Mouse (Mus musculus) hindbrain, postnatal 0 days (tissue): ENCODE data around the gene 4921504E06Rik. TPM values are rescaled to one million over a fixed set of nuclear protein-coding genes. Genes with fewer than 3 reads are reported as not detected.

Experiments
- ATAC-seq: fragments of 200-750 bp; cut with Nextera tagmentation; 2 replicates; pipeline ENCODE4 v1.8.0; 2017; ENCODE audit warnings: mild to moderate bottlenecking, moderate TSS enrichment, moderate library complexity
- DNase-seq: peaks from one replicate; pipeline ENCODE4 v3.0.0-alpha.2; 2015; ENCODE audit warnings: low spot score
- H3K27ac ChIP-seq: fragments of 300-500 bp; sonication (generic); 2 replicates; pipeline ENCODE4 v1.5.1; 2014; ENCODE audit warnings: mild to moderate bottlenecking
- H3K27me3 ChIP-seq: fragments of 300-500 bp; sonication (generic); 2 replicates; pipeline ENCODE4 v1.6.1; 2014; ENCODE audit warnings: low read length, mixed read lengths; ENCODE audit not compliant: insufficient read depth
- H3K36me3 ChIP-seq: fragments of 300-500 bp; sonication (generic); 2 replicates; pipeline ENCODE4 v1.6.1; 2014; ENCODE audit warnings: low read length, mixed read lengths; ENCODE audit not compliant: insufficient read depth
- H3K4me1 ChIP-seq: fragments of 300-500 bp; sonication (generic); 2 replicates; pipeline ENCODE4 v1.6.1; 2014; ENCODE audit warnings: antibody characterized with exemption, low read length, mixed read lengths; ENCODE audit not compliant: insufficient read depth
- H3K4me2 ChIP-seq: fragments of 300-500 bp; sonication (generic); 2 replicates; pipeline ENCODE4 v1.6.1; 2014; ENCODE audit warnings: low read depth, mild to moderate bottlenecking, low read length, moderate library complexity, mixed read lengths
- H3K4me3 ChIP-seq: fragments of 300-500 bp; sonication (generic); 2 replicates; pipeline ENCODE4 v1.5.1; 2014; ENCODE audit warnings: low read length
- H3K9ac ChIP-seq: fragments of 300-500 bp; sonication (generic); replicated peaks from 2 replicates; pipeline ENCODE4 v1.6.1; 2014; ENCODE audit warnings: mild to moderate bottlenecking, low read length, moderate library complexity, mixed read lengths
- H3K9me3 ChIP-seq: fragments of 300-500 bp; sonication (generic); 2 replicates; pipeline ENCODE4 v1.6.1; 2016; ENCODE audit warnings: low read length, mixed read lengths
- CTCF ChIP-seq: IDR thresholded peaks from 2 replicates; pipeline ENCODE4 v1.5.1; 2016; ENCODE audit warnings: antibody characterized with exemption, control low read depth, low read depth
- WGBS: fragments of 180-500 bp; shearing (Covaris S2); extraction: QIAGEN DNeasy Blood & Tissue Kit; methylation state at CpG from one replicate; pipeline ENCODE4 v1.1.7; 2014; 5-methylcytosine and 5-hydroxymethylcytosine counted together
- polyA plus RNA-seq: library from polyadenylated mRNA; unstranded; fragments of >200 nt; fragmentation: Nextera tagmentation; extraction: Ambion mirVana; gene quantifications from 2 replicates; pipeline ENCODE4 v1.2.1, GENCODE M21; 2015
- total RNA-seq: library from RNA; depleted of rRNA; stranded (reverse); fragments of >200 nt; gene quantifications from 2 replicates; pipeline ENCODE4 v1.2.3, GENCODE M21; 2014

Gene 4921504E06Rik
- total and polyA plus RNA-seq, 2 experiments from 2014 or later, result 0.30 TPM; not detected in 1

DNA sequence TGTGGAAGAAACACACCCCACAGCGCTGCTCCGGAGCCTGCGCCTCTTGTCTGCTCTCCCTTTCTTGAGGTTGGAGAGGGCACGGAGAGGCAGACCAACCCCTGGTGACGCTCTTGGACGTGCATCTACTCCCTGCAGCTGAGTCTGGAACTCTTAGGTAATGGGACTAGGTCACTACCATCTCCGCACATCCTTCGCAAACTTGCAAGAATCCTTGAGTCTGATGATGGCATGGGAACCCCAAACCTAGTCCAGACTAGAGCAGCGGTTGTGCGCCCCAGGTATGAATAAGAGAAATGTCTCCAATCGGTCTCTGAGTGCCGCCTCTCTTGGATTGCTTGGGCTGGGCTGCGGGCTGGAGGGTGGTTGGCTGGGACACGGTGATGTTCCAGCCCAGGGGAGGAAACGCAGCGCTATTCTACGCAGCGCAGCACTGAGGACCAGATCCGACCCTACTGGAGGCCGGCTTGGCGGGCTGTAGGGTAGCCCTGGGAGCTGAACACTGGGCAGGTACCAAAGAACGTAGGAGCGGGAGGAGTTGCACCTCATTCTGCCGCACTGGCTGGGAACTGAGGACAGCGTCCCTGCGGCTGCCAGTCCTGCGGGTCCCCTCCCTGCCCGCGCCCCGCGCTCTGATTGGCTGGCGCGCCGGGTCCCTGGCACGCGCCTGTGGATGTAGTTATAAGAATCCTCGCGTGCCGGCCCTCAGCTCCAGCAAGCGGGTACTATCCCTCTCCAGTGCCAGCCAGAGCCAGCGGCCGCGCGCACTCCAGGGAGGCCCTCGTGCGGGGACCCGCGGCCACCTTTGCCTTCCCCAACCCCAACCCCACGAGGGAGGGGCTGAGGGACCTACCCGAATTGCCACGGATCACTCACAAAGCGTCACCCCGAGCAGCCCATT lies 108.5 kb downstream of the 4921504E06Rik start, which contains the start of gene Ptf1a:
Ptf1a (plus strand) TSS at position 733 of the 901 bp plus-strand sequence.
- no peaks in the 10 kb centered on the region for H3K9me3 ChIP-seq
- peak; percentile 51 for DNase-seq
- no peaks in the 10 kb centered on the region for H3K4me1 ChIP-seq
- no peaks in the 10 kb centered on the region for H3K36me3 ChIP-seq
- no peak within 1 kb of the TSS for H3K9ac ChIP-seq
- peak within 1 kb of the TSS; percentile 35 for H3K4me3 ChIP-seq
- ATAC-seq, result peak; percentile 55
- peaks cover 78% of the 10 kb centered on the region for H3K27me3 ChIP-seq
- TF ChIP-seq CTCF, result no peak
- WGBS, result under 1% methylated on average over 53 of the region's 53 CpGs
- no peak within 1 kb of the TSS for H3K27ac ChIP-seq
- peak within 1 kb of the TSS; percentile 51 for H3K4me2 ChIP-seq

DNA sequence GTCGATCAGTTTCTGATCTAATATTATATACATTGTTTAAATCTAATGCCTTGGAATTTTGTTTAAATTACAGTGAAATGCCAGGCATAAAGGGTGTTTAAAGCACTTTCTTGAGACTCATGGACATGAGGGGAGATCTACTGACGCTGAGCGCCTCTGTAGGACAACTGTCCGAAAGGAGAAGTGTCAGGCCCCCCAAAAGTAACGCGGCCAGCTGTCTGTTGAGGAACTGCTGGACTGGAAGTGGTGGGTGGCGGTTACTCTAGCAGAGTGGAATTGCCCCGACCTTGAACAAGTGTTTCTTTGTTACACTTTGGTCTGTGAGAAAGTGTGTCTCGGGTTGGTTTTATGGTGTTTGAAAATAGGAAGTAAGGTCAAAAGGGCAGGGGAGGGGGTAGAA lies 109.4 kb downstream of the 4921504E06Rik start:
- Histone ChIP-seq H3K4me3 (no peak overlapping the region), H3K36me3 (no peaks in the 10 kb centered on the region), H3K9ac (no peak overlapping the region), H3K27me3 (peaks cover 72% of the 10 kb centered on the region), H3K4me1 (no peaks in the 10 kb centered on the region), H3K9me3 (no peaks in the 10 kb centered on the region), H3K4me2 (no peak overlapping the region), H3K27ac (no peak overlapping the region)
- DNase-seq (no peak), ATAC-seq (no peak)
- 7% methylated on average over 9 of the region's 9 CpGs for WGBS
- no peak for TF ChIP-seq CTCF

DNA sequence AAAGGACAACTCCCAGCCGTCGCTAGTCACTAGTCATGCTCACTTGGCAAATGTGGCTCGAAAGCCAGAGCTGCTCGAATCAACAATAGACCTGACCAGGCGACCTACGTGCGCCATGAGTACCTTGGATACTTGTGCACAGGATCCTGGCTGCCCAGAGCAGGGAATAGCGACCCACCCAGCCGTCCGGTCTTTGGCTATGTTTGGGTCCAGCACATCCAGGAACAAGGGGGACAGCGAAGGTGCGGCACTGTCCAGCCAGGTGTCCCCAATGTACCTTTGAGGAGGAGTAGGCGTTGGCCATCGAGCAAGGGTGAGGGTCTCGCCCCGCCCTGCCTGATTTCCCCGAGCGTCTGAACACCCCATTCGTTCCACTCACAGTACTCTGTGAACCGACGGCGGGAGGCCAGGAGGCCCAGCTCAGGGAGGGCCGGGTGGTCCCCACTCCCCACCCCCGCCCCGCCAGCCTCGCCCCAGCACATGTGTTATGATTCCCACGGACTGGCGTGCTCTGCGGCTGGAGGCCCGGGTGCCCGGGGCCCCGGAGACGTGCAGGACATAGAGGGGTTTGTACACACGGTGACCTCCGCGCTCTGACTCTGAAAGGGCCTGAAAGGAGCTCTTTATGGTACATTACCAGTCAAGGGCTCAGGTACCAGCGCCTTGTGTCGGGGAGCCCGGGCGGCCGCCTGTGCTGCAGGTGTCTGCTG lies 121.9 kb downstream of the 4921504E06Rik start:
- peak overlapping the region; percentile 32; the same call in 1 of the 2 replicates for H3K4me3 ChIP-seq
- ATAC-seq (peak; percentile 59; the same call in 1 of the 2 replicates), DNase-seq (no peak)
- H3K36me3 ChIP-seq, result no peaks in the 10 kb centered on the region
- H3K27ac ChIP-seq, result no peak overlapping the region
- peaks cover 59% of the 10 kb centered on the region for H3K27me3 ChIP-seq
- H3K4me1 ChIP-seq, result no peaks in the 10 kb centered on the region
- no peak overlapping the region for H3K9ac ChIP-seq
- no peaks in the 10 kb centered on the region for H3K9me3 ChIP-seq
- 3% methylated on average over 41 of the region's 41 CpGs for WGBS
- H3K4me2 ChIP-seq, result peak overlapping the region; percentile 54
- no peak for TF ChIP-seq CTCF

DNA sequence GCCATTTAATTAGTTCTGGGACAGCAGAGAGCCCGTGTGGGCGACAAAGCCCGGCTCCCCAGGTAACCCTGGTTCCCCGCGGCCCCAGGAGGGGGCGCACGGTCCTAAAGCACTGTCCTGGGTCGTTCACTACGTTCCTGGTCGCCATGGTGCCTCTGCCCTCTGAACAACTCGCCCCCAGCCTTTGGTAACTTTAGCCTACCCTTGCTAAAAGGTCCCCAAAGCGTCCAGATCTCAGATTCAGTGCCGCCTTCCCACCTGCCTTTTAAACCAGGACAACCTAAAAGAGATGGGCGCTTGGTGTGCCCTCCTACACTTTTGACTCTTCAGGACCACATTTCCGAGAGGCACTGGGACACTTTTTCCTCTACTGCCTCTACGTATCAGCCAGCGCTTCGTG lies 122.5 kb downstream of the 4921504E06Rik start:
- 1% methylated on average over 18 of the region's 18 CpGs for WGBS

DNA sequence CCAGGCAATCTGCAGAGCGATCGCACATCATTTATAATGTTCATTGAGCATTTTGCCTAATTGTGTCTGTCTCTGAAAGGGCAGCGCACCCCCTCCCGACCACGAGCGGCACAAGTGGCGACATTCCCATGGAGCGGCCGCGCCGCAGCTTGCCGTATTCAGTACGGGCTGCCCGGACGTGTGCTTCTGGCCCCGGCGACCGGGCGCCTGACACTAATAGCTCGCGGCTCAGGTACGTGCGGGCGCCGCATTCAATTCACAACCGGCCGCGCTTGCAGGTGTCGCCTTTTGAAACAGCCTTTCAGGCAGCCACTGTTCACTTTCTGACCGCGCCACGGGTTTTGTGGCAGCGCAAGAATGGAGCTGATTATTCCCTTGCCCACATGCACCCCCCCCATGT lies 123.0 kb downstream of the 4921504E06Rik start:
- Histone ChIP-seq H3K27ac (no peak overlapping the region), H3K4me2 (peak overlapping the region; percentile 54), H3K27me3 (peaks cover 55% of the 10 kb centered on the region), H3K9ac (no peak overlapping the region), H3K4me3 (peak overlapping the region; percentile 32), H3K9me3 (no peaks in the 10 kb centered on the region), H3K36me3 (no peaks in the 10 kb centered on the region), H3K4me1 (no peaks in the 10 kb centered on the region)
- under 1% methylated on average over 33 of the region's 33 CpGs for WGBS
- DNase-seq (peak; percentile 48), ATAC-seq (no peak)
- no peak; the same call in 1 of the 2 replicates for TF ChIP-seq CTCF

More for the DNA sequence above, 122.5 kb downstream of the 4921504E06Rik start:
- Histone ChIP-seq H3K9me3 (no peaks in the 10 kb centered on the region), H3K27me3 (peaks cover 59% of the 10 kb centered on the region), H3K4me1 (no peaks in the 10 kb centered on the region), H3K27ac (no peak overlapping the region), H3K4me2 (peak overlapping the region; percentile 54), H3K9ac (no peak overlapping the region), H3K4me3 (peak overlapping the region; percentile 32), H3K36me3 (no peaks in the 10 kb centered on the region)
- ATAC-seq, result peak; percentile 51; the same call in 1 of the 2 replicates
- peak; percentile 56 for DNase-seq
- TF ChIP-seq CTCF, result peak; percentile 52; the same call in 1 of the 2 replicates

DNA sequence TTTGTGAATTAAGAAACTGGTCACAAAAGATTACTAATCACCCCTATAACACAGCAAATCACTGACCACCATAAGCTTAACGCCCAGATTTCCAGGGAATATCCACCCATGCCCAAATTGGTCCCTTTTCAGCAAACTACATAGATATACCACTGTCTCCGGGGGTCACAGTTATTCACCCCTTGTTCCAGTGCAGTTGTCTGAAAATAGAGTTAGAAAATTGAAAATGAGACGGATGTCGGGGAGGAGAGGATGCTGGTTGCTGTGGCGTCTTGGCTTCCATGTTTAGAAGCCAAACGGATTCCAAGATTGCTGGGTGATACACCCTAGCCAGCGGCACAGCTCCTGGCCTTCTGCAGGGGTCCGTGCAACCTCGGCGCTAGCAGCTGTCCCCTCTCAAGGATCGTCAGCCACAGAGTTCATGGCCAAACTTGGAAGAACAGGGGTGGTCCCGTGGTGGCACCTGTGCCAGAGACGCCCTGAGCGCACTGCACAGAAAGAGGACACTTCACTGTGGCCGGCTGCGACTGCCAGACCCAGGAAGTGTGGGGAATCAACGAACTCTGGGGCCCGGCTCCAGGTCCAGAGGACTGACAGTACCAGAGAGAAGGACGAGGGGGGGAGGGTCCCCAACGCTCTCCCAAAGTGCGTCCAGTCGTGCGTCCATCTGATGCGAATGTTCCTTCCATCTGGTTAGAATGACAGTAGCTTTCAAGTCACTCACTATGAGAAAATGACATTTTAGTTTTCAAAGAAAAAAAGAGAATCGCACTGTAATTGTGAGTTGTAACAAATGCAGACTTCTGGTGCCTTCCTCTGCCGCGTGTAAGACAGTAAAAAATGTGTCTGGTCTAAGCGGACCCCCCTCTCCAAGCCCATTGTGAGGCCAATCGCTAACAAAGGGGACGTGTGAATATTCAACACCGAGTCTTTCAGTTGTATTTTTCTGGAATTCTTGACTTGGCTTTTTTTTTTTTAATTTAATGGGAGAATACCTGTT lies 123.7 kb downstream of the 4921504E06Rik start:
- peaks cover 48% of the 10 kb centered on the region for H3K27me3 ChIP-seq
- no peaks in the 10 kb centered on the region for H3K9me3 ChIP-seq
- H3K27ac ChIP-seq, result no peak overlapping the region
- DNase-seq (no peak), ATAC-seq (no peak)
- no peaks in the 10 kb centered on the region for H3K4me1 ChIP-seq
- H3K36me3 ChIP-seq, result no peaks in the 10 kb centered on the region
- peak overlapping the region; percentile 54 for H3K4me2 ChIP-seq
- no peak for TF ChIP-seq CTCF
- 3% methylated on average over 31 of the region's 31 CpGs for WGBS
- no peak overlapping the region for H3K9ac ChIP-seq
- H3K4me3 ChIP-seq, result peak overlapping the region; percentile 32
